Mouse (Mus musculus) forebrain, embryonic 13.5 days (tissue): ENCODE measurements at regions not wholly inside any gene's neighbourhood (a gene's known extent, or its start where the extent isn't known, plus 50 kb on each side); places are given as distances from the start of the nearest gene placed in this dataset.
A peak's percentile ranks its signal among the peaks of the same experiment; 100 is the strongest.

Source experiments
- ATAC-seq: fragments of 200-750 bp; cut with Nextera tagmentation; 2 replicates; pipeline ENCODE4 v1.8.0; 2017
- H3K27ac ChIP-seq: fragments of 300-500 bp; sonication (generic); 2 replicates; pipeline ENCODE4 v1.5.1; 2015; ENCODE audit warnings: inconsistent platforms, mild to moderate bottlenecking, moderate library complexity
- H3K27me3 ChIP-seq: fragments of 300-500 bp; sonication (generic); 2 replicates; pipeline ENCODE4 v1.6.1; 2015; ENCODE audit warnings: mild to moderate bottlenecking, inconsistent platforms
- H3K36me3 ChIP-seq: fragments of 300-500 bp; sonication (generic); 2 replicates; pipeline ENCODE4 v1.6.1; 2015; ENCODE audit warnings: mild to moderate bottlenecking, inconsistent platforms; ENCODE audit not compliant: poor library complexity, severe bottlenecking
- H3K4me1 ChIP-seq: fragments of 300-500 bp; sonication (generic); 2 replicates; pipeline ENCODE4 v1.6.1; 2015; ENCODE audit warnings: inconsistent platforms
- H3K4me2 ChIP-seq: fragments of 300-500 bp; sonication (generic); 2 replicates; pipeline ENCODE4 v1.6.1; 2015; ENCODE audit warnings: inconsistent platforms, mild to moderate bottlenecking, moderate library complexity
- H3K4me3 ChIP-seq: fragments of 300-500 bp; sonication (generic); 2 replicates; pipeline ENCODE4 v1.5.1; 2015; ENCODE audit warnings: mild to moderate bottlenecking, inconsistent platforms
- H3K9ac ChIP-seq: fragments of 300-500 bp; sonication (generic); 2 replicates; pipeline ENCODE4 v1.6.1; 2015; ENCODE audit warnings: mild to moderate bottlenecking, inconsistent platforms
- H3K9me3 ChIP-seq: fragments of 300-500 bp; sonication (generic); replicated peaks from 2 replicates; pipeline ENCODE4 v1.6.1; 2016; ENCODE audit warnings: inconsistent platforms
- WGBS: fragments of 180-500 bp; shearing (Covaris S2); methylation state at CpG from one replicate; pipeline ENCODE4 v1.1.7; 2015; 5-methylcytosine and 5-hydroxymethylcytosine counted together

DNA sequence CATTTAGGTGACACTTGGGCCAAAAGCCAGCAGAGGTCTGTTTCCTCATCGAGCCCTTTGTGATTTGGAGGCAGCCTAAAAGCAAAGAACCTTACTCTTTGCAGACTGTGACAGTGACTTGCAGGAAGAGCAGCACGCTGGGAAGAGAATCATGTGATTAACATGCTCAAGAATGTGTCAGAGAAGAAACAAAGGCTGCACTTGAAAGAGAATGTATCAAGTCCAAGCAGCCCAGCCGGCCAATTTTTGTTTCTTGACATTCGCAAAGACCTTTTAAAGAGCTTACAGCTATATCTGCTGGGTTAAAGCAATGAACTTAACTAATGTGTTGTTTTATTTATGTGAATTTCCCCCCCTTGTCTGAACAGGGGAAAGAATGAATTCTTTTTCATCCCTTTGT is 203.8 kb upstream of the Map3k7 start:
- Histone ChIP-seq H3K4me2 (no peak overlapping the region), H3K27ac (no peak overlapping the region), H3K9ac (no peak overlapping the region), H3K27me3 (no peaks in the 10 kb centered on the region), H3K4me3 (no peak overlapping the region), H3K36me3 (no peaks in the 10 kb centered on the region), H3K4me1 (peaks cover 9% of the 10 kb centered on the region; the same call in 1 of the 2 replicates), H3K9me3 (no peaks in the 10 kb centered on the region)
- ATAC-seq = no peak
- WGBS = 40% methylated on average over 4 of the region's 4 CpGs

DNA sequence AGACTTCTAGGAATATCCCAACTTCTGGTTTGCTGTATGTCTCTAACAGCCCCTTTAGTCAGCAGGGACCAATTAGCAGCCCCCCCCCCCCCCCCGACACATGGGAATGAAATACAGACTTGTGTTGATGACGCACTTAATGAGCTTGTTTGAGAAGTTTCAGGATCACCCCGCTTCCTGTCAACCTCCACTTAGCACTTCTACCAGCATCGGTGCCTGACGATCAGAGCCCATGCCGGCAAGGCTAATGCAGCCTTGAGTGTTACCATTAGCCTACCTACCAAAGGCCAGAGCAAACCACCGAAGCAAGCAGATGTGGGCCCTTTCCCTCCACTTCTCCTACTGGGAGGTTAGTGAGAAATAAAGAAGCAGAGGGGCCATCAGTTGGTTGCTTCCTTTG is 201.7 kb upstream of the Map3k7 start:
- Histone ChIP-seq H3K27ac (no peak overlapping the region), H3K4me2 (no peak overlapping the region), H3K9ac (no peak overlapping the region), H3K9me3 (no peaks in the 10 kb centered on the region), H3K27me3 (no peaks in the 10 kb centered on the region), H3K36me3 (no peaks in the 10 kb centered on the region), H3K4me1 (peaks cover 9% of the 10 kb centered on the region; the same call in 1 of the 2 replicates), H3K4me3 (no peak overlapping the region)
- WGBS = 80% methylated on average over 7 of the region's 7 CpGs
- no peak for ATAC-seq

DNA sequence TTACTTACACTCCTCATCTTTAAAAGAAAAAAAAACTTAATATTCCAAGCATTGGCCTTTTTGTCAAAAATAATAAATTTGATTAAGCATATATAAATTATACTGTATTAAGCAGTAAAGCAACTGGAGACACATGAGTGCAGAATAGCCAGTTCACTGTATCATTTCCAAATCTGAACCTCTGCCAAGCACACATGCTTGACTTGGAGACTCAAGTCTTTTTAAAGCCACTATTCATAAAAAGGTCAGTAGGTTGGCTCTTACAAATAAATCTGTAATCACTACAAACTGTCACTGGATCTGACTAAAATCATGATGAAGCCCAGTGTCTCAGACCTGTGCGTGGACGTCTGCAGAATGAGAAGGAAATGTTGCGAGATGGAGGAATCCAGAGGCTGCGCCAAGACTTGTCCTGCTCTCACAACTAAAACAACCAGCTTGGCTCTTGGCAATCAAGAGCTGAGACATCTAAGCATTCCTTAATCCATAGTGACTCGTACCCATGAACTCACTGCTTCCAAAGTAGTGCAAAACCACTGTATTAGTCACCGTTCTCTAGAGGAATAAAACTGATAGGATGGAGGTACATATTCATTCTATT is 195.8 kb upstream of the Map3k7 start:
- 87% methylated on average over 6 of the region's 6 CpGs for WGBS
- H3K4me1 ChIP-seq = no peaks in the 10 kb centered on the region

GRCm38 (mm10) chr4:31769325-31769724 is 194.6 kb upstream of the Map3k7 start:
- Histone ChIP-seq H3K4me3 (no peak overlapping the region), H3K27me3 (no peaks in the 10 kb centered on the region), H3K4me2 (no peak overlapping the region), H3K4me1 (no peaks in the 10 kb centered on the region), H3K27ac (no peak overlapping the region), H3K9ac (no peak overlapping the region), H3K9me3 (no peaks in the 10 kb centered on the region), H3K36me3 (no peaks in the 10 kb centered on the region)
- no peak for ATAC-seq
- 79% methylated on average over 4 of the region's 4 CpGs for WGBS

More for the DNA sequence above, 195.8 kb upstream of the Map3k7 start:
- no peak for ATAC-seq
- Histone ChIP-seq H3K9ac (no peak overlapping the region), H3K36me3 (no peaks in the 10 kb centered on the region), H3K4me3 (no peak overlapping the region), H3K27me3 (no peaks in the 10 kb centered on the region), H3K27ac (no peak overlapping the region), H3K9me3 (no peaks in the 10 kb centered on the region), H3K4me2 (no peak overlapping the region)

DNA sequence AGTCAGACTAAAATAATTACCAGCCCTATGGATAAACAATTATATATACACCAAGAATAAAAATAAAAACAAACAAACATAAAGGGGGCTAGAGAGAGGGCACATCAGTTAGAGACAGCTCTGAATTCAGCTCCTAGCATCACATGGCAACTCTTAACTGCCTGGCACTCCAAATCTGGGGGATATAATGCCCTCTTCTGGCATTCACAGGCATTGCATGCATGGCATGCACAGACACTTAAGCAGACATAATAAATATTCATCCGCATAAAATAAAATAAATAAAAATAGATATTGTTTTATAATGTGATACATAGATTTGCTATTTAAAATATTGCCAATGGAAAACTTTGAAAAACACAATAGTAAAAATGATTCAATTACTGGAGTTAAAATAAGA is 177.6 kb upstream of the Map3k7 start:
- H3K27ac ChIP-seq = no peak overlapping the region
- WGBS = 79% methylated on average over 1 of the region's 1 CpGs
- no peaks in the 10 kb centered on the region for H3K9me3 ChIP-seq
- ATAC-seq = no peak
- no peaks in the 10 kb centered on the region for H3K27me3 ChIP-seq
- H3K4me2 ChIP-seq = no peak overlapping the region
- H3K4me3 ChIP-seq = no peak overlapping the region
- H3K36me3 ChIP-seq = no peaks in the 10 kb centered on the region
- H3K4me1 ChIP-seq = no peaks in the 10 kb centered on the region
- H3K9ac ChIP-seq = no peak overlapping the region

DNA sequence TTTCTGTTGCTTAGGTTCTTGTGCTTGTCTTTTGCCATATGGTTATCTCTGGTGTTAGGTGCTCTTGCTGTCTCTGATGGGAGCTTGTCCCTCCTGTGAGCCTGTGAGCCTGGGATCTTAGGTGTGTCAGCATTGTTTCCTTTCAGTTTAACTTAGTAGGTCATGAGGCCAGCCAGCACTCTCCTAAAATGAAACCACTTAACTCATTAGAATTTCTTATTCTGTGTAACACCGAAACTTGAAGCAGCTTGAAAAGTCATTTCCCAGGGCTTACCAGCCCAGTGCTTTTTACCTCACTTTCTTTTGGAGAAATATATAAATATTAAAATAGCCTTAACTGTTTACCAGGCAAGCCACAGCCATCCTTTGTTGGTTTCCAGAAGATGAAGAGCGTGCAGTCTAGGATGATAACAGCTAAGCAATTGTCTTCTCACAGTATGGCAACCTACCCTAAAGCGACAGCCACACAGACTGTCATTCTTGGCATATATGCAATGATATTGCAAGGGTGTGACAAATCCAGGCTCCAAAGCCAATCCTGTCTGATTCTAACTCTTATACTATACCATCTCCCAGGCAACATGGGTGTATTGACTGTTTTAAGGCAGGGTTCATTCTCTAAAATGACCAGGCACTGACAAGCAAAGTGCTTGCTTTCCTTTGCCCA is 146.2 kb upstream of the Map3k7 start:
- no peak overlapping the region for H3K9ac ChIP-seq
- 91% methylated on average over 3 of the region's 3 CpGs for WGBS
- H3K4me1 ChIP-seq = no peaks in the 10 kb centered on the region
- H3K27me3 ChIP-seq = no peaks in the 10 kb centered on the region
- H3K4me2 ChIP-seq = no peak overlapping the region
- H3K9me3 ChIP-seq = no peaks in the 10 kb centered on the region
- H3K27ac ChIP-seq = no peak overlapping the region
- peak; percentile 45; the same call in 1 of the 2 replicates for ATAC-seq
- H3K36me3 ChIP-seq = no peaks in the 10 kb centered on the region
- no peak overlapping the region for H3K4me3 ChIP-seq

DNA sequence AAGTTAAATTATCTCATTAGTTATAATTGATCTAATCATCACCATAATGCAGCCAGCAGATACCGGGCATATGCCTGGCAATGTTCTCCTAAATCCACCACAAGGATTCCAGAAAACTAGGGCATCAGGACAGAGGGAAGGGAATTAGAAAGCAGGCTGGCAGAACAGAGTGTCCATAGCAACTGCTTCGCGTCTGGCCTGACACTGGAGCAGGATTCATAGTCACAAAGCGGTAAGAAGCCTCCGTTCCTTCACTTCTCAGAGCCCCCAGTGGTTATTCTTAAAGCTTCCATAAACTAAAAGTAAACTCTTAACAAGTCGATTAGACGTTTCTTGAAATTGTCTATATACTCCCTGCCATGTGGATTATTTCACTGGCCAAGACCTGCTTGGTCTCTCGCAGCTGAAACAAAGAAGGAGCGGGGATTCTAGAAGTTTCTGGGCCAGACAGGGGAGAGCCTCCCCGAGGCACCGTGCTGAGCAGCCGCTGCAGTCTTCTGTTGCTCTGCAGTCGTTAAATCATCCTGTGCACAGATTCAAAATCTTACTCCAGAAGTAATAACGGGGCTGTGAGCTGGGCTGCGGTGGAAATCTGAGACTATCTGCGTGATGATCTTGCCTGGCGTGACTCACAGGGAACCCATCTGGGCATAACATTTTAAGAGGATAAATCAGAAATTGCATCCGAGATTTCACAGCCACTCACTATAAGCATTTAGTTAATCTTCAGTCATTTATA is 144.2 kb upstream of the Map3k7 start:
- no peak for ATAC-seq
- no peak overlapping the region for H3K4me2 ChIP-seq
- H3K27me3 ChIP-seq = no peaks in the 10 kb centered on the region
- no peak overlapping the region for H3K4me3 ChIP-seq
- no peak overlapping the region for H3K9ac ChIP-seq
- H3K36me3 ChIP-seq = no peaks in the 10 kb centered on the region
- H3K27ac ChIP-seq = no peak overlapping the region
- peaks cover 10% of the 10 kb centered on the region; the same call in 1 of the 2 replicates for H3K4me1 ChIP-seq
- H3K9me3 ChIP-seq = no peaks in the 10 kb centered on the region
- WGBS = 74% methylated on average over 18 of the region's 18 CpGs

DNA sequence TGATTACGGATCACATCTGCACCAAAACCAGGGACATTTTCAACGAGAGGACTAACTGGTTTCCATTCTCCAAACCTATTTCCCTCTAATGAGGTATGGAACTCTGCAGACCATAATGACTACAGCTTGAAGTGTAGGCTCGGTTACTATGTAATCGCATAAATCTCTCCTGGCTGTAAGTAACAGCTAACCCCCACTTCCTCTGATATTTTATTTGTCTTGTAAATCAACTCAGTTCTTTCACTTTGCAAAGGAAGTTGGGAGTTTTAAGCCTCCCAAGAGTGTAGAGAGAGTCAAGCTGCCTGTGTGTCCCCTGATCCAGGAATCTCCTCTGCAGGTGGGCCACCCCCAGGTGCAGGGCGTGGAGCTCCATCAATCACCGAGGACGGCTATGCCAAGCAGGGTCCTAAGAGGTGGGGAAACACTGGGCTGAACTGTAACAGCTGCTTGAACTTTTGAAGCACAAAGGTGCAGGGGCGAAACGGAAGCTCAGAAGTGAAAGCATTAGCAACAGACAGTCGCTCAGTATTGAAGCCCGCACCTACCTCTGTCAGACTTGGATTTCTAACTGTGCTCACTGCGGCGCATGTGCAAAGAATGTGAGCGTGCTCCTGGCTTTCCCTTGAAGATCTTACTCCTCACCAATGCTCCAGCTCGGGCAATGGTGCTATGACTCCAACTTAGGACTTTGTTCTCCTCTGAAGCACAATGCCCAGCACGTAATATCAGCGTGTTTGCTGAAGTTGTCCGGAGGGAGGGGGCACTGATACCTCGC is 140.1 kb upstream of the Map3k7 start:
- no peaks in the 10 kb centered on the region for H3K36me3 ChIP-seq
- H3K4me3 ChIP-seq = no peak overlapping the region
- 67% methylated on average over 19 of the region's 19 CpGs for WGBS
- H3K4me2 ChIP-seq = peak overlapping the region; percentile 41
- H3K27me3 ChIP-seq = no peaks in the 10 kb centered on the region
- H3K9ac ChIP-seq = no peak overlapping the region
- ATAC-seq = peak; percentile 39
- H3K27ac ChIP-seq = no peak overlapping the region
- peaks cover 13% of the 10 kb centered on the region; the same call in 1 of the 2 replicates for H3K4me1 ChIP-seq
- no peaks in the 10 kb centered on the region for H3K9me3 ChIP-seq

GRCm38 (mm10) chr4:31824518-31825437 is 139.1 kb upstream of the Map3k7 start:
- Histone ChIP-seq H3K9ac (no peak overlapping the region; the same call in 1 of the 2 replicates), H3K27me3 (no peaks in the 10 kb centered on the region), H3K4me3 (peak overlapping the region; percentile 13), H3K27ac (no peak overlapping the region), H3K9me3 (no peaks in the 10 kb centered on the region), H3K36me3 (no peaks in the 10 kb centered on the region), H3K4me1 (peaks cover 13% of the 10 kb centered on the region; the same call in 1 of the 2 replicates), H3K4me2 (peak overlapping the region; percentile 41)
- WGBS = 49% methylated on average over 14 of the region's 14 CpGs
- ATAC-seq = peak; percentile 41

DNA sequence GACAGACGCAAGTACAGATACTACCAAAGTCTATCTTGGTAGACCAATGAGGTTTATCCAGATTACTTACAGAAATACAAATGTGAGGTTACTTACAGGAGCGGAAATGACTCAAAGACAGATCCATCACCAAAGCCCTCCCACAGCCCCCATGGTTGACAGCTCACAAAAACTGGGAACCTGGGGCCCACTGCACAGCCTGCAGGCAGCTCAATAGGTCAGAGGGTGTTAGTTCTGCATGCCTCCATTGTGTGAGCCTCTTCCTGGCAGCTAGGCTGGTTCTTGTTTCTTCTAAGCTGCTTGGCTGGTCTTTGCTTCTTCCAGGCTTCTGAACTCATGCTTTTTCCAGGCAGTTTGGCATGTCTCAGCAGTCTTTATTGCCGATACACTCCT is 138.5 kb upstream of the Map3k7 start:
- H3K9ac ChIP-seq = no peak overlapping the region
- peaks cover 18% of the 10 kb centered on the region for H3K4me1 ChIP-seq
- no peak overlapping the region for H3K4me2 ChIP-seq
- no peaks in the 10 kb centered on the region for H3K9me3 ChIP-seq
- H3K27me3 ChIP-seq = no peaks in the 10 kb centered on the region
- no peaks in the 10 kb centered on the region for H3K36me3 ChIP-seq
- ATAC-seq = 0 out of 2 replicates have a peak, but pooled peaks have one; percentile 19
- WGBS = 75% methylated on average over 3 of the region's 3 CpGs
- no peak overlapping the region for H3K4me3 ChIP-seq
- no peak overlapping the region for H3K27ac ChIP-seq

DNA sequence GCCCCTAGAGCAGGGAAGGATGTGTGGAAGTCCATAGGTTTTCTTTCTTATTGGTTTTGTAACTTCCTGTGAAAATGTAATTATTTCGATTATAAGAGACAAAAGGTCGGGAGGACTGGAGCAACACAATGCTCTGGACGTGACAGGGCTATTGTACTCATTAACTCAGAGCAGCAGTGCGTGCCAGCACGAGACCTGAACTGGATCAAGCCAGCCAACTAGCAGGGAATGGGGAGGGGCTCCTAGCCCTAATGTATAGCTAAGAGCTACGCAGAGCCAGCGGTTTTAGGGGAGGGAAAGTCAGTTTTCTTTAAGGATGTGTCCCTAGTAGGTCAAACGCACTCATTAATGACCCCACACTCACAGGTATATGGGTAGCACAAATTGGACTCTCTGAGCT is 137.2 kb upstream of the Map3k7 start:
- ATAC-seq = no peak
- H3K4me3 ChIP-seq = no peak overlapping the region
- H3K36me3 ChIP-seq = no peaks in the 10 kb centered on the region
- no peak overlapping the region for H3K4me2 ChIP-seq
- H3K27me3 ChIP-seq = no peaks in the 10 kb centered on the region
- WGBS = 57% methylated on average over 8 of the region's 8 CpGs
- H3K27ac ChIP-seq = no peak overlapping the region
- peaks cover 21% of the 10 kb centered on the region for H3K4me1 ChIP-seq
- no peak overlapping the region for H3K9ac ChIP-seq
- no peaks in the 10 kb centered on the region for H3K9me3 ChIP-seq
